Mouse (Mus musculus): ENCODE results near the gene Trdn.

DNA sequence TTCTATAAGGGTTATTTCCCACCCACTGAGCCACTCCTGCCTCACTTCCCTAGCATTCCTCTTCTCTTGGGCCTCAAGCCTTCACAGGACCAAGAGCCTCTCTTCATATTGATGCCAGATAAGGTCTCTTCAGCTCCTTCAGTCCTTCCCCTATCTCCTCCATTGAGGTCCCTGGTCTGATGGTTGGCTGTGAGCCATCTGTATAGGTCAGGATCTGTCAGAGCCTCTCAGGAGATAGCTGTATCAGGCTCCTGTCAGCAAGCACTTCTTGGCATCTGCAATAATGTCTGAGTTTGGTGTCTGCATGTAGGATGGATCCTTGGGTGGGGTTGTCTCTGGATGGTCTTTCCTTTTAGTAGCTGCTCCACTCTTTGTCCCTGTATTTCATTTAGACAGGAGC lies 42.7 kb downstream of the Trdn start:
- TF ChIP-seq CTCF (IDR thresholded peaks at IDR 0.05; ENCODE audit: insufficient read depth, low read depth, low read length) (no peak), POLR2A (IDR thresholded peaks at IDR 0.05; ENCODE audit: insufficient read depth, low read depth, low read length) (no peak)

All from olfactory bulb, adult 2 months (tissue).